Mouse (Mus musculus): ENCODE results near the gene Rhot2.

The Rhot2 gene

DNA sequence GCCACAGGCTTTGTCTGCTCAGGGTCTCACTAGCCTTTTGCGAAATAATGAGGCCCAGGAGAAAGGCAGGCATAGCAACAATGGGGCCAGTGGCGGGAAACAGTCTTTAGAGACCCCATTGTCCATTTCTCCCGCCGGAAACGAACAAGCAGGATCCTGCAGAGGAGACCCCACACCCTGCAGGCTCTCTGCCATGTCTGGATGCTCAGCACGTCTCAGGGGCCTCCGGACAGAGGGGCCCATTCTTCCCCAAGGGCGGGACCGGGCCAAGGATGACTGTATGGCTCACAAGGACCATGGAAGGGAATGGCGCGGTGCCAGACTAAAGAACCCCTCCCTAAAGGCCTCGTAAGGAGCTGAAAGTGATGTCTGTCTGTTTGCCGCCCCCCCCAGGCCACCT is 50.5 kb downstream of the Rhot2 start:
- DNase-seq = no peak

DNA sequence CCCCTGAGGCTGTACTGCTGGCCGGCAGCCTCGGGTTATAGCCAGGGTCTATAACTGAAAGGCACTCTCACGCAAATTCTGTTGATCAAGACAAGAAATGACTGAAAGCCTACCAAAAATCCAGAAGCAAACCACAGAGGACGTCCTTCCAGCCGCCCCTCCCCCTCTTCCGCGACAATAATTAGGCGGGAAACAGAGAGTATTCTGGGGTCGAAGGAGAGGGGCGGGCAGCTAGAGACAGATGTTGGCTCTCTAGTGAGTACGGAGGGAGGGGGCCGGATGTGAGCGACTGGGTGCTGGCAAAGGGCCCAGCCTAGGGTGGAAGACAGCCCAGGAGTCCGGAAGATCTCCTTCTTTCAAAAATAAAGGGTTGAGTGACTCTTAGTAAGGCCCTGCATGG is 52.0 kb downstream of the Rhot2 start, which contains the start of gene Fam173a:
Gene Fam173a, minus strand, starts transcription at position 287 of the 400 bp plus-strand sequence.
- peak; percentile 74 to 80 for DNase-seq

DNA sequence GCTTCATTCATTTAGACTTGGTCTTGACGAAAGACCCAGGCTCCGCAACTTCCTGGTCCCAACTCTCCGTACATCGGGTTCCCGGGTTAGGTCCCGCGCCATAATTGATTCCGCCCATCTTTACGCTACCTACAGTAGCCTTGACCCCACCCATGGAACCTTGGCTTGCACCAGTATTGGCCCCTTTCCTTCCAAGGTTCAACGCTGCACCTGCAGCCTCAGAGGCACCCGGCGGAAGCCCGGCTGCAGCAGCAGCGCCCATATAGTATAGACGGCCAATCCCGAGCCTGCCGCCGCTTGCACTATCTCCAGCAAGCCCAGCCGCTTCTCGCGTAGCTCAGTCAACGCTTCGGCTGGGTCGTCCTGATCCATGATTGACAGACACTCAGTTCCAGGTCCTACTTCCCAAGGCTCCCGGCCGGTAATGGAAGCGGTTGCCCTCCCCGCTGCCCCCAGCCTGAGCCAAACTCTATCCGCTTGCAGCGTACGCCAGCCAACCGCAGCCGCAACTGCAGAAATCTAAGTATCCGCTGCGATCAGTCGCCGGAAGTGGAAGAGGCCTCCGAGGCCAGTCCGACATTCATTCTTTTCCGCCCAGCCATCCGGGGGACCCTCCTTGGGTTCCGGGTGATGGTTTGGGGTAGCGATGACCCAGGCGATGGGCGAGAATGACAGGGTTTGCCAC is 52.7 kb downstream of the Rhot2 start:
- peak; percentile 81 to 83 for DNase-seq

DNA sequence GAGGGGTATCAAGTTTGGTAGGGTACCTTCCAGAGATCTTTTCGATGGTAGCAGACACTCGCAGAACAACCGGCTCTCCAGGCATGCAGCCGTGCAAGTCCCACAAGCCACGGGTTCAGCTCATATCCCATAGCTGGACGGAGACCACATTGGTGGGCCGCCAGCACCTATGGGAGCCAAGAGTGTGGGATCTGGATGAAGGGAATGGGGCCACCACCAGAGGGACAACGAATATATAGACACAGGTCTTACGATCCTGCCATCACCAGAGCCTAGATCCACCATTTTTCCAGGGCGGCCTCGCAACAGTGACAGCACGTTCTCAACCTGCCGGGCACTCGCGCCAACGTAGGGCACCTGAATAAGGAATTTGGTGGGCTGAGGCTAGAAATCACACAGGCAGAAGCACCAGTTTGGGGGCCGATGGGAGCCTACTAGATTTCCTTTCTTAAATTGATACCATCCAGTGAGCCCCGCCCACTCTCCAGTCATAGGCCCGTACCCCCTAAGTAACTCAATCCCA is 53.3 kb downstream of the Rhot2 start:
- DNase-seq = no peak

Data from lung, adult 18-20 months (tissue).